Mouse (Mus musculus): ENCODE data around the gene Mfrp. TPM values are rescaled to one million over a fixed set of nuclear protein-coding genes. Genes with fewer than 3 reads are reported as not detected.

Mfrp gene
- polyA plus RNA-seq, 1 experiment from 2014 or later: 0.13 TPM

DNA sequence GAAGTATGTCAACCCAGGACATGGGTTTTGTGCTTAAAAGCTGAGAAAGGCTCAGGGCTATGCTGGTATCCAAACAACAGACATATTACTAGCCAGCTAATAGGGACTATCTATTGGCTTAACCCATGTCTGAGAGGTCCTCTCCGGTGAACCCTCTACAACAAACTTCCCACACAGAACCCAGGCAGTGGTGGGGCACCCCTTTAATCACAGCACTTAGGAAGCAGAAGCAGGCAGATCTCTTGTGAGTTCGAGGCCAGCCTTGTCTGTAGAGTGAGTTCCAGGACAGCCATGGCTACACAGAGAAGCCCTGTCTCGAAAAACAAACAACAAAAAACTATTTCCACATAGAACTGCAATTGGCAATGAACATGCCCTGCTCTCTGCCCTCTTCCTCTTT is 25.2 kb downstream of the Mfrp start:
- ATAC-seq (ENCODE audit: low FRiP score, low read depth): no peak
- Histone ChIP-seq H3K4me2 (replicated peaks) (peak overlapping the region; percentile 44), H3K4me3 (no peak overlapping the region), H3K9ac (no peak overlapping the region), H3K9me3 (no peaks in the 10 kb centered on the region), H3K36me3 (no peaks in the 10 kb centered on the region), H3K27ac (0 out of 2 replicates have a peak overlapping the region, but pooled peaks have one; percentile 35), H3K27me3 (peaks cover 14% of the 10 kb centered on the region), H3K4me1 (peaks cover 36% of the 10 kb centered on the region)
- WGBS: 89% methylated on average over 3 of the region's 3 CpGs

DNA sequence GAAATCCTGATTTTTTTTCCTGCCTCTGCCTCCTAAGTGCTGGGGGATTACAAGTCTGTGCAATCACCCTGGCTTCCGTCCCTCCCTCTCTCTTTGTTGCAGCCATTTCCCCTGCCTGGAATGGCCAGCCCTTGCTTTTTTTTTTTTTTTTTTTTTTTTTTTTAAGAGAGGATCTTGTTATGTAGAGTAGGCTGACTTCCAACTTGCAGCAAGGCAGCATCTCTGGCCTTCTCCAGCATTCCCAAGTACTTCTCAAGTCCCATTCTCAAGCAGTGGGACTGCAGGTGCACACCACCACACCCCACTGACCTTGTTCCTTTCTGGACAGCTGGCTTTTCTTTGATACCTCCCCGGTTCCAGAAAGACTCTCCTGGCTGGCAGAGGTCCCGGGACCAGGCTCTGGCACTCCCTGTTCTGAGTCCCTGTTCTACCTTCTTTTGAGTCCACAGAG is 25.8 kb downstream of the Mfrp start:
- no peak for ATAC-seq (ENCODE audit: low FRiP score, low read depth)
- no peak overlapping the region for H3K27ac ChIP-seq
- H3K9ac ChIP-seq: no peak overlapping the region
- no peak overlapping the region for H3K4me3 ChIP-seq
- H3K9me3 ChIP-seq: no peaks in the 10 kb centered on the region
- 51% methylated on average over 3 of the region's 3 CpGs for WGBS
- peaks cover 36% of the 10 kb centered on the region for H3K4me1 ChIP-seq
- H3K36me3 ChIP-seq: no peaks in the 10 kb centered on the region
- peaks cover 20% of the 10 kb centered on the region for H3K27me3 ChIP-seq
- H3K4me2 ChIP-seq (replicated peaks): no peak overlapping the region

GRCm38 (mm10) chr9:44129633-44130032 is 28.1 kb downstream of the Mfrp start:
- Histone ChIP-seq H3K27me3 (peaks cover 37% of the 10 kb centered on the region), H3K4me3 (peak overlapping the region; percentile 42), H3K36me3 (no peaks in the 10 kb centered on the region), H3K9me3 (no peaks in the 10 kb centered on the region), H3K27ac (peak overlapping the region; percentile 72; the same call in 1 of the 2 replicates), H3K9ac (peak overlapping the region; percentile 71), H3K4me2 (replicated peaks) (peak overlapping the region; percentile 82), H3K4me1 (peaks cover 50% of the 10 kb centered on the region)
- WGBS: 10% methylated on average over 9 of the region's 9 CpGs
- ATAC-seq (ENCODE audit: low FRiP score, low read depth): no peak

- Histone ChIP-seq H3K4me1 (peaks cover 52% of the 10 kb centered on the region), H3K27ac (peak overlapping the region; percentile 72), H3K27me3 (peaks cover 37% of the 10 kb centered on the region), H3K9me3 (no peaks in the 10 kb centered on the region), H3K9ac (peak overlapping the region; percentile 71), H3K36me3 (no peaks in the 10 kb centered on the region), H3K4me3 (peak overlapping the region; percentile 42), H3K4me2 (replicated peaks) (peak overlapping the region; percentile 82)
- under 1% methylated on average over 27 of the region's 27 CpGs for WGBS
- ATAC-seq (ENCODE audit: low FRiP score, low read depth): peak; percentile 43
These were observed 28.5 kb downstream of the Mfrp start for GRCm38 (mm10) chr9:44130034-44130433.

DNA sequence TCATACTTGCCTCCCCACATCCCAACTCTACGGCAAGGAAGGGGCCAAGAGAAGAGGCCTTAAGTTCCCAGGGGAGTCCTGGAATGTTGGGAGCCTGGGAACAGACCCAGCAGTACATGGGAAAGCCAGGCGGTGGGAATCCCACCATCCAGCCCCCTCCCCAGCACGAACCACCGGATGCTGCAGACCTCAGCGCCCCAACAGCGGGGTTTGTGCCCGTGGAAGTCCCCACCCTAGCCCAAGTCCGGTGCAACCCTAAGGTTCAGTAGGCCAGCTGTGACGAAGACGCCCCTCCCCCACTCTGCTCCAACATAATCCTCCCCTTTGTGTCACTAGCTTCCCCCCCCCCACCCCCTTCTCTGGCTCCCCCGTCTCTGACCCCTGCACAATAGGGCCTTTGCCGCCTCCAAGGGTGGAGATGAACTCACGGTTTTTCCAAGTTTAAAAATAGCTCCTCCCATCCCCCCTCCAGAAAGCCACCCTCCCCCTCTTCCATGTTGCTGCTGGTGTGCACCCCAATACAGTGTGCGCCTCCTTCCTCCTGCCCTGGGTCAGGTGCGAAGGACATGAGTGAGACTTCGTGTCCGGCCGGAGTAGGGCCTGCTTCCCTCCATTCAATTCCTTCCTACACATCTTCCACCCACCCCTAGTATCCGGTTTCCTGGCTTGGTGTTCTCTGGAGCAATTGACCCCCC is 29.2 kb downstream of the Mfrp start:
- Histone ChIP-seq H3K27me3 (peaks cover 43% of the 10 kb centered on the region), H3K36me3 (no peaks in the 10 kb centered on the region), H3K4me2 (replicated peaks) (peak overlapping the region; percentile 82), H3K9ac (peak overlapping the region; percentile 71; the same call in 1 of the 2 replicates), H3K9me3 (no peaks in the 10 kb centered on the region), H3K4me3 (peak overlapping the region; percentile 42), H3K27ac (peak overlapping the region; percentile 72), H3K4me1 (peaks cover 54% of the 10 kb centered on the region)
- WGBS: 24% methylated on average over 19 of the region's 19 CpGs
- peak; percentile 21 for ATAC-seq (ENCODE audit: low FRiP score, low read depth)

GRCm38 (mm10) chr9:44131276-44131590 is 29.7 kb downstream of the Mfrp start:
- peak overlapping the region; percentile 82 for H3K4me2 ChIP-seq (replicated peaks)
- peaks cover 48% of the 10 kb centered on the region for H3K27me3 ChIP-seq
- H3K36me3 ChIP-seq: no peaks in the 10 kb centered on the region
- peaks cover 56% of the 10 kb centered on the region for H3K4me1 ChIP-seq
- H3K27ac ChIP-seq: no peak overlapping the region; the same call in 1 of the 2 replicates
- H3K4me3 ChIP-seq: no peak overlapping the region
- H3K9me3 ChIP-seq: no peaks in the 10 kb centered on the region
- WGBS: 46% methylated on average over 7 of the region's 7 CpGs
- ATAC-seq (ENCODE audit: low FRiP score, low read depth): no peak
- H3K9ac ChIP-seq: no peak overlapping the region

DNA sequence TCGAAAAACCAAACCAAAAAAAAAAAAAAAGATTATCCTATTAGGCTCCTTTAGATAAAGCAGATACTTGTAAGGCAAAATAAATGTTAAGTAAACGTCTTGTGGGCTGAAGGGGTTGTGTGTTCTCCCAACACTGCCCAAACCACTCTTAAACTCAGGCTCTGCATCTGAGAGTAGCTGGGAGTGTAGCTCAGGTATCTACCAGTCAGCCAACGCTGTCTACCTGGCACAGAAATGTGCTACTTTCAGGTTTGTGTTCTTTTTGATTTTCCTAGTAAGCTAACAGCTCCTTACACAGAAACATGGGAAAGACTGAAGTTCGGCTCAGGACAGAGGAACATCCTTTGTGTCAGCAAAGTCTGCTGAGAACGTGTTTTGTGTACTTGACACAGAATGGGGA is 30.7 kb downstream of the Mfrp start:
- Histone ChIP-seq H3K36me3 (peaks cover 5% of the 10 kb centered on the region), H3K27ac (no peak overlapping the region), H3K27me3 (peaks cover 56% of the 10 kb centered on the region), H3K4me2 (replicated peaks) (no peak overlapping the region), H3K4me1 (peaks cover 54% of the 10 kb centered on the region), H3K9me3 (no peaks in the 10 kb centered on the region), H3K9ac (no peak overlapping the region), H3K4me3 (no peak overlapping the region)
- no peak for ATAC-seq (ENCODE audit: low FRiP score, low read depth)
- 68% methylated on average over 5 of the region's 5 CpGs for WGBS

DNA sequence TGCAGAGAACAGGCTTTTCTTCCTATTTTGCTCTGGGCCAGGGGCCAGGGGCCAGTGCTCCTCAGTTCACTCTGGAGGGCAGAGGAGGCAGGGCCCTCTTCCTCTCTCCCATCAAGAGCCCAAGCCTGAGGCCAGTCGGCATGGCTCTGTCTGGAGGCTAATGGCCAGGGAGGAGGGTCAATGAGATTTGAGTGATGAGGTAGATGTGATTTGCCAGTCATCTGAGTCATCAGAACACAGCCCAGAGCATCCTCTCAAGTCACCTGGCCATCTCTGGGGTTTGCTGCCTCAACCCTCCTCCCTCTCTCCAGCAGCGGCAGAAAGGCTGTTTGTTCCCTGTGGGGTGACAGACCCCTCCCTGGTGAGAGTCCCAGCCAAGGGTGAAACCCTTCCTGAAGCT is 31.8 kb downstream of the Mfrp start:
- no peak for ATAC-seq (ENCODE audit: low FRiP score, low read depth)
- Histone ChIP-seq H3K4me1 (peaks cover 54% of the 10 kb centered on the region), H3K27me3 (peaks cover 56% of the 10 kb centered on the region), H3K27ac (peak overlapping the region; percentile 48; the same call in 1 of the 2 replicates), H3K4me2 (replicated peaks) (peak overlapping the region; percentile 89), H3K9me3 (no peaks in the 10 kb centered on the region), H3K4me3 (peak overlapping the region; percentile 70), H3K9ac (0 out of 2 replicates have a peak overlapping the region, but pooled peaks have one; percentile 25), H3K36me3 (peaks cover 14% of the 10 kb centered on the region)
- WGBS: 17% methylated on average over 2 of the region's 2 CpGs

GRCm38 (mm10) chr9:44134101-44134850 is 32.7 kb downstream of the Mfrp start, which contains the start of gene Mcam:
Gene Mcam (plus strand): TSS chr9:44134469.
- peaks cover 54% of the 10 kb centered on the region for H3K27me3 ChIP-seq
- peak within 1 kb of the TSS; percentile 89 for H3K4me2 ChIP-seq (replicated peaks)
- peak within 1 kb of the TSS; percentile 75 for H3K27ac ChIP-seq
- H3K4me1 ChIP-seq: peaks cover 54% of the 10 kb centered on the region
- peak within 1 kb of the TSS; percentile 82 for H3K9ac ChIP-seq
- H3K9me3 ChIP-seq: no peaks in the 10 kb centered on the region
- peaks cover 23% of the 10 kb centered on the region for H3K36me3 ChIP-seq
- under 1% methylated on average over 50 of the region's 55 CpGs for WGBS
- peak within 1 kb of the TSS; percentile 70 for H3K4me3 ChIP-seq
- peak; percentile 25 for ATAC-seq (ENCODE audit: low FRiP score, low read depth)

GRCm38 (mm10) chr9:44134851-44135730 is 33.6 kb downstream of the Mfrp start:
- H3K9ac ChIP-seq: peak overlapping the region; percentile 82
- 2% methylated on average over 49 of the region's 49 CpGs for WGBS
- ATAC-seq (ENCODE audit: low FRiP score, low read depth): peak; percentile 34; the same call in 1 of the 2 replicates
- H3K4me3 ChIP-seq: peak overlapping the region; percentile 70
- peaks cover 47% of the 10 kb centered on the region for H3K4me1 ChIP-seq
- H3K36me3 ChIP-seq: peaks cover 32% of the 10 kb centered on the region
- no peaks in the 10 kb centered on the region for H3K9me3 ChIP-seq
- H3K27ac ChIP-seq: peak overlapping the region; percentile 75
- peaks cover 51% of the 10 kb centered on the region for H3K27me3 ChIP-seq
- peak overlapping the region; percentile 89 for H3K4me2 ChIP-seq (replicated peaks)

DNA sequence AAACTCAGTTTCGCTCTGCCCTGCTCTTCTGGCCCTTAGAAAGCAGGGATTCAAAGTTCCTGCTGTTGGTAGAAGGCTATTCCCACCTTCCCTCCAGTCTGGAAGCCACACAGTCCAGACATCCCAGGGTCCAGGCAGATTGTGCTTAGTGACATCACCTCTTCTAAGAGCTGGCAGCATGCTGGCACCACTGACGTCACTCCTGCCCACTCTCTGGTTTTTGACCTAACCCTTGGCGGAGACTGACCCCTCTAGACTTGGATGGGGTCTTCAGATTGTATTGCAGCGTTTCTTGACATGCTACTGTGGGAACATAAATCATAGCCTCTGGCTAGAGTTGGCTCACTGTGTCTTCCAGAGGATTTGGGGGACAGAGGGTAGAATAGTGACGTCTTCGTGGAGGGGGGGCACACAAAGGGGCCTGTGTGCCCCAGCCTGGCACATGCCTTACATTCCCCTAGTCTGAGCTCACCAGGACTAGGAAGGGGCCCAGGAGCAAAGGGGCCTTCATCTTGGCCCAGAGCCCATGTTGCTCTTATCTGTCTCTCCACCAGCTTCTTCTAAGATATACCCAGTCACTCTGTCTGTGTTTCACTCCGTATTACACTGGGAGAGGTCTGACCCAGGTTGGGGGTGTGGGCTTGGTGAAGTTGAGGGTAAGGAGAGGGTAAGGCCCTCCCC is 34.3 kb downstream of the Mfrp start:
- Histone ChIP-seq H3K27me3 (peaks cover 51% of the 10 kb centered on the region), H3K36me3 (peaks cover 39% of the 10 kb centered on the region), H3K27ac (peak overlapping the region; percentile 49; the same call in 1 of the 2 replicates), H3K9ac (peak overlapping the region; percentile 82), H3K4me1 (peaks cover 39% of the 10 kb centered on the region), H3K9me3 (no peaks in the 10 kb centered on the region), H3K4me2 (replicated peaks) (peak overlapping the region; percentile 89), H3K4me3 (peak overlapping the region; percentile 70)
- ATAC-seq (ENCODE audit: low FRiP score, low read depth): no peak
- 56% methylated on average over 7 of the region's 7 CpGs for WGBS

Data from limb, embryonic 13.5 days (tissue).